Mouse (Mus musculus) lung, postnatal 10 days (tissue): Measurements from ENCODE around the gene Glis3.

Experiments used
- DNase-seq: peaks from one replicate; pipeline ENCODE4 v3.0.0; 2021

Gene Glis3

DNA sequence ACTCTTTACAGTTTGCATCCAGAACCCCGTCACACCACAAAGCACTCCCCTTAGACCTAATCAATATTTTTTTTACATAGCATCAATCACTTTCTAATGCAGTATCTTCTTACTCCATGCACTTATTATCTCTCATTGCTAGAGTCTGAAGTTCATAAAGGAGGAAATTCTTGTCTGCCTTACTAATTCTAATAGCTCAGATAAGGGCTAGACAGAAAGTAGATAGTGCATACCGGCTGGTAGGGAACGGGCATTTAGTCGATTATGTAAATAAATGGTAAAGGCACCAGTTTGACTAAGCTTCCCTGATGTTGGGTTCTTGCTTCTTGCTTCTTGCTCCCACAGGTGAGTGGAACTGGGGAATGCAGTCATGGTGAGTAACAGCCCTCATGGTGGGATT lies 468.2 kb downstream of the Glis3 start:
- DNase-seq: no peak
